Mouse (Mus musculus) C2C12 (cell line): ENCODE measurements at regions not wholly inside any gene's neighbourhood (a gene's known extent, or its start where the extent isn't known, plus 50 kb on each side); places are given as distances from the start of the nearest gene placed in this dataset.

Experiments used
- CEBPB ChIP-seq: IDR thresholded peaks from one replicate; pipeline ENCODE4 v1.6.1; 2011; ENCODE audit warnings: low read depth, mild to moderate bottlenecking, control low read depth, moderate library complexity
- CTCF ChIP-seq: IDR thresholded peaks from one replicate; pipeline ENCODE4 v1.5.1; 2011; ENCODE audit not compliant: control insufficient read depth, insufficient read depth, insufficient read length
- FOSL1 ChIP-seq: IDR thresholded peaks from one replicate; pipeline ENCODE4 v1.8.0; 2011; ENCODE audit warnings: mild to moderate bottlenecking, low read length; ENCODE audit not compliant: poor library complexity, insufficient read depth, severe bottlenecking
- MAX ChIP-seq: IDR thresholded peaks from one replicate; pipeline ENCODE4 v1.6.1; 2011; ENCODE audit warnings: mild to moderate bottlenecking, control low read depth
- MYOD1 ChIP-seq: IDR thresholded peaks from one replicate; pipeline ENCODE4 v1.6.1; 2011; ENCODE audit warnings: low read depth; ENCODE audit not compliant: control insufficient read depth, insufficient read length
- MYOG ChIP-seq: IDR thresholded peaks from one replicate; pipeline ENCODE4 v1.6.1; 2011; ENCODE audit not compliant: control insufficient read depth, insufficient read length; ENCODE audit errors: extremely low read depth
- USF1 ChIP-seq: IDR thresholded peaks from one replicate; pipeline ENCODE4 v1.6.1; 2011; ENCODE audit warnings: low read depth, mild to moderate bottlenecking, control low read depth, moderate library complexity

DNA sequence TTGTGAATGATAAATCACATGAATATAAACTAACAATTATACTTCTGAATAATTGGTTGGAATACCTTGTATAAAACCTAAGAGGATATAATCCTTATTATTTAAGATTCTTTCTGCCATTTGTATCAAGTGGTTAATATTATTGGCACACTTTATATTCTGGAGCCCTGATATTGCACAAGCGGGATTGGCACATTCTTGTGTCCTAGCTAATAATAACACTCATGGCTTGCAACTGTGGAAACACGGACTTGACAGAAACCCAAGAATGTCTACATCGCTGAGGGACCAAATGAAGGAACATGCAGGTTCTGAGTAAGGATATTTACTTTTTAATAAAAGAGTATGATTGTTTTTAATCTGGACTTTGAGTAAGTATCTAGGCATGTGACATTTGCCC lies 63.0 kb downstream of the AI429214 start:
- TF ChIP-seq CTCF (no peak), USF1 (no peak), MYOG (no peak), MYOD1 (no peak), CEBPB (no peak), MAX (no peak), FOSL1 (no peak)
